Mouse (Mus musculus) thymus, adult 2 months (tissue): ENCODE measurements at regions not wholly inside any gene's neighbourhood (a gene's known extent, or its start where the extent isn't known, plus 50 kb on each side); places are given as distances from the start of the nearest gene placed in this dataset.

Experiments used
- CTCF ChIP-seq: fragments of 200-500 bp; IDR thresholded peaks from 2 replicates; pipeline ENCODE4 v1.5.1; 2012; ENCODE audit warnings: mild to moderate bottlenecking, control low read depth, low read length, moderate library complexity, borderline replicate concordance; ENCODE audit not compliant: control insufficient read depth, poor library complexity, insufficient read depth; ENCODE audit errors: extremely low read depth
- POLR2A ChIP-seq: fragments of 200-500 bp; IDR thresholded peaks from 2 replicates; pipeline ENCODE4 v1.6.1; 2012; ENCODE audit warnings: mild to moderate bottlenecking, low read length, control low read depth, moderate library complexity; ENCODE audit not compliant: control insufficient read depth, poor library complexity, insufficient read depth; ENCODE audit errors: extremely low read depth

GRCm38 (mm10) chr4:62799923-62800322 is 165.4 kb upstream of the Zfp618 start:
- TF ChIP-seq CTCF (no peak), POLR2A (no peak)
